Mouse (Mus musculus): ENCODE results near the gene Pdlim5. TPM values are rescaled to one million over a fixed set of nuclear protein-coding genes. Genes with fewer than 3 reads are reported as not detected.
A peak's percentile ranks its signal among the peaks of the same experiment; 100 is the strongest.

Pdlim5 gene
- total RNA-seq, 2 experiments from 2014 or later = 64.5 to 110 TPM

DNA sequence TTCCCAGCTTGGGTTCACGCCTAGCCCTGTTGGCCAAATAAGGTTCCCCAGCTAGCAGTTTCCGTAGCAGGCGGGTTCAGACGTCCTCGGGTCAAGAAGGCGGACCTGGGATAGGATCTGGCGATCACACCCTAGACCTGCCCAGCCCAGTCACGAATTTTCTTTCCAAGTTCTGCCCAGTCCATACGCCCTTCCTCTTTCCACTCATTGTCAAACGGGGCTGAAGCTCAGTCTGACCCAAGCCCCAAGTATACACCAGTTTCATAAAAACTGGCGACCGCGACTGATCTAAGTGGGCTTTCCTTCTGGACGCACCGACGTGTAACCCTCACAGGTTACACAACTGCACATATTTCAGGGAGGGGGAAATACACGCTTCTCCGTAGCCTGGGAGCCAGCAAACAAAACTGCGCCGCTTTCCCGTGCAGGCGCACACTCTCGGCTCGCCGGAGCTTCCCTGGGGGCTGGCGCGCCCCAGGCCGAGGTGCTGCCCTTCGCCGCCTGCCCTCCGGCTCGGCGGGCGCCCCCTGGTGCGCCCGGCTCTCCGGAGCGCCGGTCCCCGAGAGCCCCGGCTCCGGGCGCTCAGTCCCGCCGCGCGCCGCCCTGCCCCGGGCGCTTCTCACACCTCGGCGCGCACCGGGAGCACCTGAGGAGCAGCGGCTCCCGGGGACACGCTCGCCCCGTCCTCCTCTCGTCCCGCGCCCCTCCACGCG, 544 bp downstream of the Pdlim5 start:
- DNase-seq (ENCODE audit: low spot score in 2 of 2) = peak; percentile 59 to 67

GRCm38 (mm10) chr3:142394000-142394411, 1.5 kb downstream of the Pdlim5 start:
- DNase-seq (ENCODE audit: low spot score in 2 of 2) = peak in 1 of 2 experiments; percentile 10

GRCm38 (mm10) chr3:142391531-142391930, 4.0 kb downstream of the Pdlim5 start:
- peak in 1 of 2 experiments; percentile 30 for DNase-seq (ENCODE audit: low spot score in 2 of 2)

- no peak for DNase-seq (ENCODE audit: low spot score in 2 of 2)
These were observed 5.2 kb downstream of the Pdlim5 start for GRCm38 (mm10) chr3:142390288-142390687.

DNA sequence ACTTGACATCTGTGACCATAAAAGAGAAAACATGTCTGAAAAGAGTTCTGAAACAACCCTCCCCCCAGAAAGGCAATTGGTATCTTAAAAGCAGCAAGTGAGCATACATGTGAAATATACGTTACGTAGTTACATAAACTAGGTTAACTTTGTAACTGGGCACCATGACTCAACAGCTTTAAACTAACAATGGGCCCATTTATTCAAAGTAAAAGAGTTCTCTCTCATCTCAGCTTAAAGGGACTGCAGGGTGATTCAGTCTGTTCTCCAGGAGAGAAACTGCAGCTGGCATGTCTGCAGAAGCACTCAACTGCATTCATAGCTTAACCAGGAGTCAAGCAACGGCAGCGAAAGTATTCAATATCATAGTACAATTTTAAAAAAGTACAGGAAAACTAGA, 7.3 kb downstream of the Pdlim5 start:
- DNase-seq (ENCODE audit: low spot score in 2 of 2) = no peak

GRCm38 (mm10) chr3:142386505-142386904, 9.0 kb downstream of the Pdlim5 start:
- no peak for DNase-seq (ENCODE audit: low spot score in 2 of 2)

DNA sequence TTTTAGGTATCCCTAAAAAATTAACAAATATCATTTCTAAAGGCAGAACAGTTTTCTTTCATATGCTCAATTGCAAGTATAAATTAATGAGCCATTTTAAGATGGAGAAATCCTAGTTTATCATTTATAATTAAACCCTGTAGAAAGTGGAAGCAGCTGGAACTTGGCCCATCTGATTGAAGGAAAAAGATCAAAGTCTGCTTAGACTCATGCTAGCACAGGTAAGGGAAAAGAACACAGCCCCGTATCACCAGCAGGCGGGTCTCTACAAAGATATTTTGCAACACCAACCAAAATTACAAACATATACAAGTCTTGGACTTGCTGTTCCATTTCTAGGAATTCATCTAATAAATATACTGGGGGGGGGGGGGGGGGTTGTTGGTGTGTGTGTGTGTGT, 9.8 kb downstream of the Pdlim5 start:
- no peak for DNase-seq (ENCODE audit: low spot score in 2 of 2)

DNA sequence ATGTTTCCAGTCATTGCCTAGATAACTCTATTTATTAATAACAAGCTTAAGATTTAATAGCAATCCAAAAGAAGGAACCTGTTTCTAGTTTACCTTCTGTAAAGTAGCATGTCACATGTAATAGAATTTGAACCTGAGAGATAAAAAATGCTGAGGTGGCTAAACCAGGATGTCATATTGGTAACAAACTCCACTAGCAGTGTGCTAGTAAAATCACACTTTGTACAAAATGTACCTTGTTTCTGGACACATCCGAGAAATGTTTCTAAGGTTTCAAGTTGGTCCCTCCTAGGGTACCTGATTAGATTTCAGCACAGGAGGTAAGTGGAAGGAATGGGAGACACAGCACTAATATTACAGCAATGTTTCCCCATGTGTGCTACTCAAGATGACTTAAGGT, 18.9 kb downstream of the Pdlim5 start:
- DNase-seq (ENCODE audit: low spot score in 2 of 2) = no peak

GRCm38 (mm10) chr3:142375106-142375505, 20.4 kb downstream of the Pdlim5 start:
- DNase-seq (ENCODE audit: low spot score in 2 of 2) = no peak

GRCm38 (mm10) chr3:142372465-142373147, 22.9 kb downstream of the Pdlim5 start:
- no peak for DNase-seq (ENCODE audit: low spot score in 2 of 2)

DNA sequence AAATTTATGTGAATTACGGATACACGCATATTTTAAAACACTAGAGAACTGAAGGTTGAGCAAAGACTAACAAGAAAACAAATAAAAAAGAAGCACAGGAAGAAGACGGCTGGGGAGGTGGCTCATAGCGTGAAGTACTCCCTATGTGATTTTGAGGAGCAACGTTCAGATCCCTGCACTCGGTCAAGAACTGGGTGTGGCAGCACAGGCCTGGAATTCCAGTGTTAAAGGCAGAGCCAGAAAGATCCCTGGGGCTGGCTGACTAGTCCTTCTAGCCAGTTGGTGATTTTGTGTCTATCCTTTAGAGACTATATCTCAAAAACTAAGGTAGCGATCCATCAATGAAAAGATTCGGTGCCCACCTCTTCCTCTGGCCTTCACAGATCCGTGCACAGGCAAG, 27.1 kb downstream of the Pdlim5 start:
- DNase-seq (ENCODE audit: low spot score in 2 of 2) = no peak

GRCm38 (mm10) chr3:142362092-142362491, 33.4 kb downstream of the Pdlim5 start:
- DNase-seq (ENCODE audit: low spot score in 2 of 2) = no peak

DNA sequence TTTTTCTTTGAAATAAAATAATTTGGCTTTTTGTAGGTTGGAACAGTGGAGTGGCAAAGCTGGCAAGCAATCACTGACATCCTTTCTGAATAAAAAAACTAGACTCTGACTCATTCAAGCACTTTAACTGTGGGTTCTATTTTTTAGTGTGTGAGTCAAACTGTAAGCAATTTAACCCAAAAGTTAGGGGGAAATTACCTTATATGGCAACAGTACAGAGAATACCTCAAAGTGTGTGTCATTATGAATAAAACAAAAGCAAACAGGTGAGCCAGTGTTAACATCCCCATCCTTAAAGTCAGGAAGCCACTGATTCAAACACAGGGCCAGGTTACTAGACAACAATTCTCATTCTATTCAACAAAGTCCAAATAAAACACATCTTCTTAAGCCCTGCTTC, 36.5 kb downstream of the Pdlim5 start:
- DNase-seq (ENCODE audit: low spot score in 2 of 2) = no peak

DNA sequence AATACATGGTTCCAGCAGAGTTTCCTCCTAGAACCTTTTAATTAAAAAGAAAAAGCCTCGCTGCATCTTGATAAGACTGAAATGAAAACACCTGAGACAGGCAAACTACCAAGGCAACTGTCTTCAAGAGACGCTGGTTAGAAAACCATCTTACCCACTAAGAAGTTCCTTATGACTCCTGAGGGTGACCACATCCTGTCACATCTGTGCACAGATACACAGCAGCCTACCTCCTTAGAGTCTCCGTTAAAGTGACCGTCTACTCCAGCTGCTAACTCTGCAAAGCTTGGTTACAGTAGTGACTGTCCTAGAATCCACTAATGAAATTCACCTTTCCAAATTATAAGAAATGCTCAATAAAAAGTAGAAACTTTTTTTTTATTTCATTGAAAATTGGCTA, 38.8 kb downstream of the Pdlim5 start:
- no peak for DNase-seq (ENCODE audit: low spot score in 2 of 2)

GRCm38 (mm10) chr3:142353218-142353617, 42.3 kb downstream of the Pdlim5 start:
- DNase-seq (ENCODE audit: low spot score in 2 of 2) = no peak

- DNase-seq (ENCODE audit: low spot score in 2 of 2) = no peak
These were observed 45.0 kb downstream of the Pdlim5 start for GRCm38 (mm10) chr3:142350513-142350912.

DNA sequence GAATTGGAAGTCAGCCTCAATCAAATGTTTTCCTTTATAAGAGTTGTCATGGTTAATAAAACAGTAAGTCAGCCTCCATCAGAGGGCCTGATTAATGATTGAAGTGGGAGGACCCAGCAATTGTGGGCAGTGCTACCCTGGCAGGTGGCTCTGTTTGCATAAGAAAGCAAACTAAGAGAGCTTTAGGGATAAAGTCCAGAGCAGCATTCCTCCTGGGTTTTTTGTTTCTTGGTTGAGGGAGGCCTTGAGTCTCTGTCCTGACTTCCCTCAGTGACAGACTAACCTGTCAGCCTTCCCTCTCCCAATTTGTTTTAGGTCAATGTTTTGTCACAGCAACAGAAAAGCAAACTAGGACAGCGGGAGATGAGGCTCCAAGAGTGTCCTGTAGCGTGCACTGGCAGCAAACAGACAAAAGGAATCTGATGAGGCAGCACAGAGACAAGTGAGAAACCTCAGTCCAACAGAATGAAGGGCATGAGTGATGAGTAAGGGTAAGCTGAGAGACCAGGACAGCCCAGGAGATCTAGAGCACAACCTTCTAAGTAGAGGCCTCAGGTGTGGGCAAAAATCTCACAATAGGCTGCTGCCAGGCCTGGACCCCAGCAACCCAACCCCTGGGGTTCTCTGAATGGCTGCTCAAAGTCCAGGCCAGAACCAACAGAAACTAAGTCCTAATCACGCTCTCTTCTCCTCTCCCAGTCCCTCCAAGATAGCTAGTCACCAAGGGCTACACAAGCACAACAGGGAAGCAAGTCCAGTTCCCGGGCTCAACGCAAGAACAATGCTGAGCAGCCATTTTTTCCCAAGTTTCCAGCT, 46.5 kb downstream of the Pdlim5 start:
- no peak for DNase-seq (ENCODE audit: low spot score in 2 of 2)

GRCm38 (mm10) chr3:142346261-142346660, 49.2 kb downstream of the Pdlim5 start:
- no peak for DNase-seq (ENCODE audit: low spot score in 2 of 2)

- no peak for DNase-seq (ENCODE audit: low spot score in 2 of 2)
These were observed 50.0 kb downstream of the Pdlim5 start for GRCm38 (mm10) chr3:142345235-142346125.

- no peak for DNase-seq (ENCODE audit: low spot score in 2 of 2)
These were observed 51.7 kb downstream of the Pdlim5 start for GRCm38 (mm10) chr3:142343786-142344185.

DNA sequence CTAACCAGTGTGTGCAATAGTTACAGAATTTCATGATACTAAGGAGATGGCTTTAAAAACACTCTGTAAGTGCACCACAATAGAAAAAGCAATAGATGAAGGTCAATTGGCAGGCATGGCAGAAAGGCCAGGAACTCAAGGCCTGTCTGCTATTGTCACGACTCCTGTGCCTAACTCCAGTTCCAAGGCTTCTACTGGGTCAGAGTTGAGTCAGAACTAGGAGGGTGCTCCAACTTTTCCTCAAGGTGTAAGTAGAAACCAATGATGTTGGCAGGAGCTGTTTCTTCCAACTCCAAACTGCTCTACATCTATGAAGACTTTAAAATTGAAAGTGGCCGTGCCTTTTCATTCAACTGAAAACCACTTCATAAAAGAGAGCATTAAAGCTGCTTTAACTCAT, 54.8 kb downstream of the Pdlim5 start:
- DNase-seq (ENCODE audit: low spot score in 2 of 2) = no peak

Data from adrenal gland, adult 18-20 months (tissue).